Mouse (Mus musculus): ENCODE data around the gene Ick. TPM values are rescaled to one million over a fixed set of nuclear protein-coding genes. Genes with fewer than 3 reads are reported as not detected.

Ick gene
- polyA plus RNA-seq (2012): 13.0 TPM in 2 replicates

GRCm38 (mm10) chr9:78108796-78109239 is at the start of gene Ick, which contains the start of gene Fbxo9:
TSS of gene Ick (plus strand) at chr9:78109192.
TSS of gene Fbxo9 (minus strand) at chr9:78109065.
- no peak for TF ChIP-seq GATA1 (IDR thresholded peaks at IDR 0.05; ENCODE audit: low read length)

- no peak for TF ChIP-seq GATA1 (IDR thresholded peaks at IDR 0.05; ENCODE audit: low read length)
Measured at GRCm38 (mm10) chr9:78059525-78060120, 49.4 kb upstream of the Ick start.

GRCm38 (mm10) chr9:78062392-78062791 is 46.6 kb upstream of the Ick start:
- no peak for TF ChIP-seq GATA1 (IDR thresholded peaks at IDR 0.05; ENCODE audit: low read length)

GRCm38 (mm10) chr9:78064121-78064520 is 44.9 kb upstream of the Ick start:
- TF ChIP-seq GATA1 (IDR thresholded peaks at IDR 0.05; ENCODE audit: low read length): no peak

- no peak for TF ChIP-seq GATA1 (IDR thresholded peaks at IDR 0.05; ENCODE audit: low read length)
Measured at GRCm38 (mm10) chr9:78070496-78070895, 38.5 kb upstream of the Ick start.

- no peak for TF ChIP-seq GATA1 (IDR thresholded peaks at IDR 0.05; ENCODE audit: low read length)
Measured at GRCm38 (mm10) chr9:78071626-78072025, 37.4 kb upstream of the Ick start.

GRCm38 (mm10) chr9:78073713-78074340 is 35.2 kb upstream of the Ick start:
- no peak for TF ChIP-seq GATA1 (IDR thresholded peaks at IDR 0.05; ENCODE audit: low read length)

GRCm38 (mm10) chr9:78075256-78075655 is 33.7 kb upstream of the Ick start:
- TF ChIP-seq GATA1 (IDR thresholded peaks at IDR 0.05; ENCODE audit: low read length): no peak

GRCm38 (mm10) chr9:78078240-78078639 is 30.8 kb upstream of the Ick start:
- TF ChIP-seq GATA1 (IDR thresholded peaks at IDR 0.05; ENCODE audit: low read length): no peak

- no peak for TF ChIP-seq GATA1 (IDR thresholded peaks at IDR 0.05; ENCODE audit: low read length)
Measured at GRCm38 (mm10) chr9:78081835-78082234, 27.2 kb upstream of the Ick start.

- no peak for TF ChIP-seq GATA1 (IDR thresholded peaks at IDR 0.05; ENCODE audit: low read length)
Measured at GRCm38 (mm10) chr9:78084341-78084740, 24.7 kb upstream of the Ick start.

GRCm38 (mm10) chr9:78085722-78086287 is 23.2 kb upstream of the Ick start:
- no peak for TF ChIP-seq GATA1 (IDR thresholded peaks at IDR 0.05; ENCODE audit: low read length)

GRCm38 (mm10) chr9:78087751-78088150 is 21.2 kb upstream of the Ick start:
- TF ChIP-seq GATA1 (IDR thresholded peaks at IDR 0.05; ENCODE audit: low read length): no peak

- TF ChIP-seq GATA1 (IDR thresholded peaks at IDR 0.05; ENCODE audit: low read length): no peak
Measured at GRCm38 (mm10) chr9:78088521-78088920, 20.5 kb upstream of the Ick start.

GRCm38 (mm10) chr9:78088971-78089370 is 20.0 kb upstream of the Ick start:
- no peak for TF ChIP-seq GATA1 (IDR thresholded peaks at IDR 0.05; ENCODE audit: low read length)

- TF ChIP-seq GATA1 (IDR thresholded peaks at IDR 0.05; ENCODE audit: low read length): no peak
Measured at GRCm38 (mm10) chr9:78089906-78090305, 19.1 kb upstream of the Ick start.

- no peak for TF ChIP-seq GATA1 (IDR thresholded peaks at IDR 0.05; ENCODE audit: low read length)
Measured at GRCm38 (mm10) chr9:78090596-78090995, 18.4 kb upstream of the Ick start.

Data from G1E-ER4 (cell line).